Mouse (Mus musculus) liver, embryonic 12.5 days (tissue): Measurements from ENCODE around the gene Olfr1391. TPM values are rescaled to one million over a fixed set of nuclear protein-coding genes. Genes with fewer than 3 reads are reported as not detected.

Experiments used
- polyA plus RNA-seq: library from polyadenylated mRNA; unstranded; fragments of >200 nt; fragmentation: Nextera tagmentation; extraction: Ambion mirVana; gene quantifications from 2 replicates; pipeline ENCODE4 v1.2.1, GENCODE M21; 2016

Gene Olfr1391
- polyA plus RNA-seq, 1 experiment from 2014 or later: not detected

Other genes starting within 250 kb of the Olfr1391 start
- 7.0 and 7.2 TPM in 2 replicates for gene Ifi47, start 246.2 kb upstream of the Olfr1391 start, polyA plus RNA-seq
- not detected in 2 replicates for gene Olfr1396, start 207.9 kb upstream of the Olfr1391 start, polyA plus RNA-seq
- not detected in 2 replicates for gene Olfr1395, start 180.5 kb upstream of the Olfr1391 start, polyA plus RNA-seq
- not detected in 2 replicates for gene Olfr1394, start 168.4 kb upstream of the Olfr1391 start, polyA plus RNA-seq
- 1.6 and 2.0 TPM in 2 replicates for gene Btnl9, start 135.6 kb upstream of the Olfr1391 start, polyA plus RNA-seq
- 16.2 and 16.6 TPM in 2 replicates for gene Zfp62, start 119.5 kb upstream of the Olfr1391 start, polyA plus RNA-seq
- gene Mgat1, start 78.6 kb upstream of the Olfr1391 start, polyA plus RNA-seq: 35.4 and 35.7 TPM in 2 replicates
- gene Olfr1393, start 44.4 kb upstream of the Olfr1391 start, polyA plus RNA-seq: 0.05 and 0.10 TPM in 2 replicates
- gene Olfr1392, start 37.5 kb upstream of the Olfr1391 start, polyA plus RNA-seq: not detected in 2 replicates
- gene Olfr10, start 18.0 kb upstream of the Olfr1391 start, polyA plus RNA-seq: not detected in 2 replicates
- not detected in 2 replicates for gene Olfr1390, start 12.4 kb downstream of the Olfr1391 start, polyA plus RNA-seq
- not detected in 2 replicates for gene Olfr1389, start 100.3 kb downstream of the Olfr1391 start, polyA plus RNA-seq
- gene Olfr1388, start 113.9 kb downstream of the Olfr1391 start, polyA plus RNA-seq: 0.07 and 0.11 TPM in 2 replicates
- not detected in 2 replicates for gene Olfr1387, start 132.6 kb downstream of the Olfr1391 start, polyA plus RNA-seq
- gene Olfr1386, start 142.3 kb downstream of the Olfr1391 start, polyA plus RNA-seq: not detected in 2 replicates
- gene Olfr1385, start 166.3 kb downstream of the Olfr1391 start, polyA plus RNA-seq: not detected in 2 replicates
- not detected in 2 replicates for gene Olfr1384, start 184.0 kb downstream of the Olfr1391 start, polyA plus RNA-seq
- gene Olfr1383, start 196.9 kb downstream of the Olfr1391 start, polyA plus RNA-seq: not detected in 2 replicates
- not detected in 2 replicates for gene Olfr1382, start 205.5 kb downstream of the Olfr1391 start, polyA plus RNA-seq
- gene Olfr1381, start 220.7 kb downstream of the Olfr1391 start, polyA plus RNA-seq: not detected in 2 replicates
- gene Olfr1380, start 234.1 kb downstream of the Olfr1391 start, polyA plus RNA-seq: not detected in 2 replicates